Mouse (Mus musculus) brain, embryonic 14.5 days (tissue): ENCODE results near the gene Txnrd2.

ENCODE experiments used
- CTCF ChIP-seq: fragments of 200-500 bp; IDR thresholded peaks from 2 replicates; pipeline ENCODE4 v1.5.1; 2012; ENCODE audit warnings: inconsistent platforms, mild to moderate bottlenecking, moderate library complexity, borderline replicate concordance; ENCODE audit not compliant: insufficient read depth, insufficient read length; ENCODE audit errors: extremely low read depth
- POLR2A ChIP-seq: fragments of 200-500 bp; IDR thresholded peaks from 2 replicates; pipeline ENCODE4 v1.6.1; 2012; ENCODE audit warnings: mild to moderate bottlenecking, inconsistent platforms, borderline replicate concordance; ENCODE audit not compliant: poor library complexity, insufficient read depth, insufficient read length, severe bottlenecking; ENCODE audit errors: extremely low read depth

GRCm38 (mm10) chr16:18503566-18504342, 77.6 kb downstream of the Txnrd2 start:
- no peak for TF ChIP-seq POLR2A
- no peak for TF ChIP-seq CTCF
